Comparison of ENCODE assay signal across 20 mouse cellular contexts in genomic region chr16:16566215-16566614, GRCm38 (mm10). TPM values are rescaled to one million over a fixed set of nuclear protein-coding genes. Genes with fewer than 3 reads are reported as not detected.
A peak's percentile ranks its signal among the peaks of the same experiment; 100 is the strongest.
DNase-seq lines count a peak whose midpoint lies in the region; ATAC-seq and TF ChIP-seq lines count a peak whose summit lies in the region.
"Had no signal": no experiment of that assay in that cellular context is flagged by ENCODE, and none has a peak within 500 bp of the region (broad histone marks: within the 10 kb centered on the region; RNA-seq: fewer than 3 reads in every experiment).

No protein-coding gene starts in this region.

- no peaks in the 10 kb centered on the region for H3K36me3 ChIP-seq in kidney, postnatal 0 days (ENCODE audit: insufficient read depth, low read length)
- no peaks in the 10 kb centered on the region for H3K36me3 ChIP-seq in intestine, embryonic 15.5 days
- H3K36me3 ChIP-seq in small intestine, adult 2 months (ENCODE audit: control insufficient read depth, insufficient read depth, low read length) = no peaks in the 10 kb centered on the region
- H3K36me3 ChIP-seq in midbrain, postnatal 0 days (ENCODE audit: insufficient read depth, low read length) = no peaks in the 10 kb centered on the region
- H3K36me3 ChIP-seq: embryonic facial prominence, embryonic 15.5 days; forebrain, embryonic 10.5 days; heart, embryonic 10.5 days; hindbrain, embryonic 13.5 days had no signal

- H3K27ac ChIP-seq in kidney, postnatal 0 days = no peak overlapping the region
- peak overlapping the region; percentile 44 for H3K27ac ChIP-seq in bone marrow macrophage, adult 2 months (ENCODE audit: insufficient read depth, low read depth, low read length)
- H3K27ac ChIP-seq in intestine, embryonic 15.5 days = 0 out of 2 replicates have a peak overlapping the region, but pooled peaks have one; percentile 5
- peak overlapping the region; percentile 50 for H3K27ac ChIP-seq in small intestine, adult 2 months (ENCODE audit: insufficient read depth, low read depth, low read length)
- H3K27ac ChIP-seq in midbrain, postnatal 0 days (ENCODE audit: low read depth, low read length) = no peak overlapping the region
- H3K27ac ChIP-seq: embryonic facial prominence, embryonic 15.5 days; forebrain, embryonic 10.5 days; heart, embryonic 10.5 days; hindbrain, embryonic 13.5 days; hindbrain, postnatal 0 days had no signal

- no peaks in the 10 kb centered on the region for H3K9me3 ChIP-seq in kidney, postnatal 0 days (replicated peaks; ENCODE audit: low read length)
- no peaks in the 10 kb centered on the region for H3K9me3 ChIP-seq in intestine, embryonic 15.5 days
- no peaks in the 10 kb centered on the region for H3K9me3 ChIP-seq in midbrain, postnatal 0 days (ENCODE audit: low read length)
- H3K9me3 ChIP-seq: embryonic facial prominence, embryonic 15.5 days; forebrain, embryonic 10.5 days; heart, embryonic 10.5 days; hindbrain, embryonic 13.5 days had no signal

- WGBS in kidney, postnatal 0 days = 70% methylated on average over 5 of the region's 5 CpGs
- WGBS in intestine, embryonic 15.5 days = 69% methylated on average over 5 of the region's 5 CpGs
- 30% methylated on average over 5 of the region's 5 CpGs for whole genome bisulfite sequencing in small intestine, adult 2 months
- WGBS in midbrain, postnatal 0 days = 91% methylated on average over 5 of the region's 5 CpGs

- H3K4me2 ChIP-seq in kidney, postnatal 0 days (ENCODE audit: low read length) = no peak overlapping the region
- H3K4me2 ChIP-seq in intestine, embryonic 15.5 days (replicated peaks) = no peak overlapping the region
- H3K4me2 ChIP-seq in midbrain, postnatal 0 days (ENCODE audit: low read depth, low read length, poor library complexity, severe bottlenecking) = no peak overlapping the region
- H3K4me2 ChIP-seq: embryonic facial prominence, embryonic 15.5 days; hindbrain, embryonic 13.5 days had no signal

- peak; percentile 28 for DNase-seq in kidney, postnatal 0 days (ENCODE audit: low spot score)
- no peak for DNase-seq in kidney, adult 11 months
- no peak for DNase-seq in midbrain, postnatal 0 days (ENCODE audit: low spot score)
- no peak for DNase-seq in right cerebral cortex, adult 18-20 months
- DNase-seq: adrenal gland, adult 8-10 months; cerebellum, adult 2 months; cerebellum, postnatal 10 days; embryo, embryonic 11 days; heart, adult 18-20 months; heart, postnatal 14 days had no signal

- no peak for TF ChIP-seq CTCF in kidney, postnatal 0 days (IDR thresholded peaks at IDR 0.05; ENCODE audit: low read depth)
- no peak for TF ChIP-seq CTCF in bone marrow macrophage, adult 2 months (IDR thresholded peaks at IDR 0.05; ENCODE audit: low read depth, low read length)
- TF ChIP-seq CTCF in small intestine, adult 2 months (IDR thresholded peaks at IDR 0.05; ENCODE audit: extremely low read depth, insufficient read length, insufficient replicate concordance, low read depth, low read length) = no peak
- TF ChIP-seq CTCF in midbrain, postnatal 0 days (IDR thresholded peaks at IDR 0.05) = no peak

- no peak overlapping the region for H3K4me3 ChIP-seq in kidney, postnatal 0 days (replicated peaks; ENCODE audit: low read depth, low read length)
- H3K4me3 ChIP-seq in bone marrow macrophage, adult 2 months (ENCODE audit: insufficient read depth, low read length) = no peak overlapping the region
- no peak overlapping the region for H3K4me3 ChIP-seq in intestine, embryonic 15.5 days (replicated peaks)
- H3K4me3 ChIP-seq in small intestine, adult 2 months (ENCODE audit: low read depth, low read length) = no peak overlapping the region
- no peak overlapping the region for H3K4me3 ChIP-seq in midbrain, postnatal 0 days (ENCODE audit: low read depth, low read length)
- H3K4me3 ChIP-seq: embryonic facial prominence, embryonic 15.5 days; erythroblast, embryonic 14.5 days; forebrain, embryonic 10.5 days; heart, embryonic 10.5 days; hindbrain, embryonic 13.5 days had no signal

- no peaks in the 10 kb centered on the region for H3K27me3 ChIP-seq in kidney, postnatal 0 days (ENCODE audit: insufficient read depth, low read length)
- H3K27me3 ChIP-seq in intestine, embryonic 15.5 days (replicated peaks) = no peaks in the 10 kb centered on the region
- no peaks in the 10 kb centered on the region for H3K27me3 ChIP-seq in small intestine, adult 2 months (ENCODE audit: control insufficient read depth, insufficient read depth, low read length)
- H3K27me3 ChIP-seq in midbrain, postnatal 0 days (ENCODE audit: insufficient read depth, low read length) = no peaks in the 10 kb centered on the region
- H3K27me3 ChIP-seq: embryonic facial prominence, embryonic 15.5 days; hindbrain, embryonic 13.5 days had no signal

- no peak overlapping the region for H3K9ac ChIP-seq in kidney, postnatal 0 days (ENCODE audit: low read depth, low read length)
- H3K9ac ChIP-seq in intestine, embryonic 15.5 days = no peak overlapping the region
- H3K9ac ChIP-seq in midbrain, postnatal 0 days (replicated peaks; ENCODE audit: low read length, poor library complexity, severe bottlenecking) = no peak overlapping the region
- H3K9ac ChIP-seq: embryonic facial prominence, embryonic 15.5 days; hindbrain, embryonic 13.5 days had no signal

- ATAC-seq in kidney, postnatal 0 days (replicated peaks; ENCODE audit: low FRiP score, low read depth) = no peak
- peak; percentile 70 for ATAC-seq in intestine, embryonic 15.5 days
- no peak for ATAC-seq in midbrain, postnatal 0 days (ENCODE audit: low FRiP score)
- ATAC-seq: forebrain, embryonic 14.5 days; hindbrain, postnatal 0 days had no signal

- no peaks in the 10 kb centered on the region for H3K4me1 ChIP-seq in kidney, postnatal 0 days (replicated peaks; ENCODE audit: insufficient read depth, low read length)
- H3K4me1 ChIP-seq in bone marrow macrophage, adult 2 months (ENCODE audit: control insufficient read depth, insufficient read depth, low read length) = peaks cover 27% of the 10 kb centered on the region
- H3K4me1 ChIP-seq in intestine, embryonic 15.5 days (replicated peaks) = no peaks in the 10 kb centered on the region
- peaks cover 4% of the 10 kb centered on the region; the same call in 1 of the 2 replicates for H3K4me1 ChIP-seq in small intestine, adult 2 months (ENCODE audit: control insufficient read depth, insufficient read depth, insufficient read length, low read length)
- no peaks in the 10 kb centered on the region for H3K4me1 ChIP-seq in midbrain, postnatal 0 days (ENCODE audit: insufficient read depth, low read length)
- H3K4me1 ChIP-seq: embryonic facial prominence, embryonic 15.5 days; forebrain, embryonic 10.5 days; heart, embryonic 10.5 days; hindbrain, embryonic 13.5 days had no signal

- TF ChIP-seq POLR2A in bone marrow macrophage, adult 2 months (IDR thresholded peaks at IDR 0.05; ENCODE audit: borderline replicate concordance, low read depth, low read length) = no peak
- TF ChIP-seq POLR2A in small intestine, adult 2 months (IDR thresholded peaks at IDR 0.05; ENCODE audit: low read depth, low read length) = no peak

RNA-seq across cellular contexts. Expression of gene Fgd4, which starts 34.1 kb away (rescaled TPM):
- polyA plus RNA-seq in kidney, postnatal 0 days (2015; fragmentation: Nextera tagmentation; extraction: Ambion mirVana) = 8.8 and 9.3 TPM in 2 replicates
- 90.8 and 97.9 TPM in 2 replicates for polyA plus RNA-seq in bone marrow macrophage, adult 2 months (2012; ENCODE audit: insufficient read depth, insufficient read length, missing spikeins)
- polyA plus RNA-seq in intestine, embryonic 15.5 days (2015; fragmentation: Nextera tagmentation; extraction: Ambion mirVana) = 14.2 and 15.0 TPM in 2 replicates
- 6.0 and 10.3 TPM in 2 replicates for polyA plus RNA-seq in small intestine, adult 2 months (2012; rRNA removed)
- 36.3 and 38.1 TPM in 2 replicates for total RNA-seq in midbrain, postnatal 0 days (2014; rRNA removed)
- 9.2 and 11.7 TPM in 2 replicates for polyA plus RNA-seq in midbrain, postnatal 0 days (2015; fragmentation: Nextera tagmentation; extraction: Ambion mirVana)
- polyA plus RNA-seq: erythroblast, embryonic 14.5 days had no signal

Comparison
In these comparisons a context has a peak if more than half of its experiments do, and no peak if none do; other contexts are left out.
1. H3K27ac ChIP-seq: peak in bone marrow macrophage, adult 2 months (single experiment), intestine, embryonic 15.5 days (single experiment) and small intestine, adult 2 months (single experiment); none in kidney, postnatal 0 days (single experiment) and midbrain, postnatal 0 days (single experiment).